Mouse (Mus musculus): ENCODE results near the gene Rbms3. TPM values are rescaled to one million over a fixed set of nuclear protein-coding genes. Genes with fewer than 3 reads are reported as not detected.

Rbms3 gene
- polyA plus RNA-seq, 1 experiment from 2014 or later, result 117 TPM

DNA sequence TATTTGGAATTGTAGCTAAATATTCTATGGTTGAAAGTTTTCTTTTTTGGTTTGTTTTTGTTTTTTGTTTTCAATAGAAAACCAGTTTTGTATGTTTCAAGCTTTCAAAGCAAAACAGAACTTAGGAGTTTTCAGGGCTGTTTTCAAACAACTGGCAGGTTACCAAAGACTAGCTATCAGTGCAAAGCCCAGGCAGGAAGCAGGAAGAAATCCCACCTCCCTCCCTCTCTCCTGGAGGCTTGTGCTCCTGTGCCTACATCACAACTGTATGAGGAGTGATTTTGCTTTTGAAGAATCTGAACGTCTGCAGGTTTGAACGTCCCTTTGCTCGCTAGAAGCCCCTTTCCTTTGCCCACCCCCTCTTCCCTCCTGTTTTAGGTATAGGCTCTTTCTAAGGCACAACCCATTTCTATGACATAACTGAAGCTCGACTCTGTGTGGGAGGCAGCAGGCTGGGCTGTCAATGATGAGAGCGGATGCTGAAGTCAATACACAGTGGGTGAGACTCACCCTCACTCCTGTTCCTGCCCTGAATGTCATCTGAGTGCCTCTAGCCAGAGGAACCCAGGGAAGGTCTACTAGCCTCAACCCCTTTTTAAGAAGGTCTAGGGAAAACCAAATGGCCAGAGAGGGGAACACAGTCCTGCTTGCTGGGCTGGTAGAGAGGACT is 382.3 kb downstream of the Rbms3 start:
- Histone ChIP-seq H3K9ac (peak overlapping the region; percentile 4), H3K4me1 (ENCODE audit: insufficient read depth) (peaks cover 22% of the 10 kb centered on the region), H3K27me3 (ENCODE audit: insufficient read depth, low read length) (no peaks in the 10 kb centered on the region), H3K4me3 (ENCODE audit: low read depth, low read length) (peak overlapping the region; percentile 53), H3K27ac (ENCODE audit: low read depth) (peak overlapping the region; percentile 82), H3K36me3 (ENCODE audit: insufficient read depth) (peaks cover 5% of the 10 kb centered on the region; the same call in 1 of the 2 replicates), H3K4me2 (peak overlapping the region; percentile 69), H3K9me3 (ENCODE audit: low read depth, low read length) (no peaks in the 10 kb centered on the region)
- peak; percentile 38; the same call in 1 of the 2 replicates for ATAC-seq (ENCODE audit: insufficient read depth)
- WGBS, result 2% methylated on average over 5 of the region's 5 CpGs
- TF ChIP-seq CTCF (IDR thresholded peaks at IDR 0.05; ENCODE audit: low read depth), result no peak
- DNase-seq, result peak; percentile 77

DNA sequence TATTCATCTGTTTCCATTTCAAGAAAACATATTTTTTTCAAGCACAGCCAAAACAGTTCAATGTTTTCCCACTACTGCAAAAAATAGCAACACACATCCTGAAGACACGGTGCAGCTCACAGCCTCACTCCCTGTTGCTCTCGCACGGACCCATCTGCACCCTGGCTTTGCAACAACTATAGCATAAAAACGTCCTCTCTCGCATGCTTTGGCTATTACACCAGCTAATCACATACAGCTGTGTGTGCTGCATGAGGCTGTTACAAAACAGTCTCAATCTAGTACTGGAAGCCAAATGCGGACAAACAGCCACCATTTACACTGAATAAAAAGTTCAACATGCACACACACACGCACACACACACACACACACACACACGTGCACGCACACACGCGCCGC is 383.5 kb downstream of the Rbms3 start:
- DNase-seq (peak; percentile 59), ATAC-seq (ENCODE audit: insufficient read depth) (no peak)
- peaks cover 22% of the 10 kb centered on the region for H3K4me1 ChIP-seq (ENCODE audit: insufficient read depth)
- peaks cover 12% of the 10 kb centered on the region; the same call in 1 of the 2 replicates for H3K36me3 ChIP-seq (ENCODE audit: insufficient read depth)
- 0 out of 2 replicates have a peak overlapping the region, but pooled peaks have one; percentile 14 for H3K4me3 ChIP-seq (ENCODE audit: low read depth, low read length)
- H3K9ac ChIP-seq, result no peak overlapping the region
- no peaks in the 10 kb centered on the region for H3K27me3 ChIP-seq (ENCODE audit: insufficient read depth, low read length)
- H3K4me2 ChIP-seq, result peak overlapping the region; percentile 69
- H3K9me3 ChIP-seq (ENCODE audit: low read depth, low read length), result no peaks in the 10 kb centered on the region; the same call in 1 of the 2 replicates
- 60% methylated on average over 12 of the region's 12 CpGs for WGBS
- peak overlapping the region; percentile 82; the same call in 1 of the 2 replicates for H3K27ac ChIP-seq (ENCODE audit: low read depth)
- no peak for TF ChIP-seq CTCF (IDR thresholded peaks at IDR 0.05; ENCODE audit: low read depth)

DNA sequence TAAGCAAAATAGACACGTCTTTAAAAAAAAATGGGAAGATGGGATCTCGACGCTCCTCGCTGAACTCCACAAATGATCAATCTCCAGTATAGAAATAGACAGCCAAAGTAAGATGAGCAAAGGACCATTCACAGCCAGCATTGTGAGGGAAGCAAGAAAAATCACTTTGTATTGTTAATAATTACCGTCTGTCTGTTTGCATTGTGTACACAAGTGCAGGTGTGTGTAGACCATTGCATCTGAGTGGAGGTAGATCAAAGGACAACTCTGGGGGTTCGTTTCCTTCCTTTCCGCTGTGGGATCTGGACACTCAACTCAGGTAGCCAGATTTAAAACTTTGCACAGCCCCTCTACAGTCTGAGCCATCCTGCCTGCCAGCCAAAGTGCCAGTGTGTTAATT is 386.3 kb downstream of the Rbms3 start:
- no peaks in the 10 kb centered on the region; the same call in 1 of the 2 replicates for H3K9me3 ChIP-seq (ENCODE audit: low read depth, low read length)
- H3K4me3 ChIP-seq (ENCODE audit: low read depth, low read length), result no peak overlapping the region
- no peaks in the 10 kb centered on the region for H3K27me3 ChIP-seq (ENCODE audit: insufficient read depth, low read length)
- no peak for DNase-seq
- ATAC-seq (ENCODE audit: insufficient read depth), result no peak
- H3K4me1 ChIP-seq (ENCODE audit: insufficient read depth), result peaks cover 19% of the 10 kb centered on the region
- no peak overlapping the region for H3K4me2 ChIP-seq
- H3K27ac ChIP-seq (ENCODE audit: low read depth), result no peak overlapping the region
- peaks cover 19% of the 10 kb centered on the region; the same call in 1 of the 2 replicates for H3K36me3 ChIP-seq (ENCODE audit: insufficient read depth)
- 64% methylated on average over 7 of the region's 7 CpGs for WGBS
- no peak for TF ChIP-seq CTCF (IDR thresholded peaks at IDR 0.05; ENCODE audit: low read depth)
- no peak overlapping the region for H3K9ac ChIP-seq

DNA sequence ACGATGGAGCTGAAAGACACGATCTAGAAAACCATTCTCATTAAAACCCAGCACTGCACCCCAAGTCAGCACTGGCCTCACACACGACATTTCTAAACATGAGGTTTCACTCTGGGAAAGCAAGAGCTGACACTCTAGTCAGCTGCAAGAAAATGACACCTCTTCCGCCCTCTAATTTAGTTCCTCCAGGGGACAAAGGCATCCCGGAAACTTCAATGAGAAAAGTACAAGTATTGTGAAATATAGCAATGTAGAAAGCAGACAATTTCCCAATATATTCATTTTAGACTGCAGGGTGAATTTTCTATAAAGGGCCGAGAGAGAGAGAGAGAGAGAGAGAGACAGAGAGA is 395.0 kb downstream of the Rbms3 start:
- H3K27ac ChIP-seq (ENCODE audit: low read depth), result no peak overlapping the region
- H3K4me1 ChIP-seq (ENCODE audit: insufficient read depth), result peaks cover 12% of the 10 kb centered on the region
- no peaks in the 10 kb centered on the region for H3K27me3 ChIP-seq (ENCODE audit: insufficient read depth, low read length)
- ATAC-seq (ENCODE audit: insufficient read depth) (no peak), DNase-seq (peak; percentile 44)
- H3K4me2 ChIP-seq, result no peak overlapping the region
- no peak for TF ChIP-seq CTCF (IDR thresholded peaks at IDR 0.05; ENCODE audit: low read depth)
- WGBS, result 52% methylated on average over 6 of the region's 6 CpGs
- no peak overlapping the region for H3K9ac ChIP-seq
- no peak overlapping the region for H3K4me3 ChIP-seq (ENCODE audit: low read depth, low read length)
- H3K9me3 ChIP-seq (ENCODE audit: low read depth, low read length), result no peaks in the 10 kb centered on the region
- peaks cover 6% of the 10 kb centered on the region; the same call in 1 of the 2 replicates for H3K36me3 ChIP-seq (ENCODE audit: insufficient read depth)

DNA sequence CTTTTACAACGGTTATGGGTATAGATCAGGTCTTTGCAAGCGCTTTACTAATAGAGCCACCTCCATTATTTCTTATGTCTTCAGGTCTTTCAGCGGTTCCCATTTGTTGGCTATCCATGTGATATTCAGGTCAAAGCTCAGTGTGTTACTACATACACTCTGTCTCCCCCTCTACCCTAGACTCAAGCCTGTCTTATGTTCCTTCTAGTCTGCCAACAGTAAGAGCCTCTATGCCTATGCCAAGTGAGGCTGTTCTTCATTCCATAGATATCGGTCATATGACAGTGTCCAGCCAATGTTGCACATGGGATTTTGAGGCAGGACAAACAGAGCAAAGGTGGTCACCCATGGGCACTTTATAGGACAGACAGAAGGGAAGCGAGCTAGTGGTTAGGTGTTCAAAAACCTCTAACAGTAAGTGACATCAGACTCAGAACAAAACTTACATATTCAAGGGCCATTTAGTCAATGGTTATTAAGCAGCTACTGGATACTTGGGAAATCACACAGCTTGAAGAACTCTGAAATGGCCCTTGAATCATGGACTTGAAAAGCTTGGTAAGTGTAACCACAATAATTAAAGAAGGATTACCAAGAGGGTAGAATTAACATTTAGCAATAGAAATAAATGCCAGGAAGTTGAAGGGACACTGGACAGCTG is 395.5 kb downstream of the Rbms3 start:
- no peak overlapping the region for H3K27ac ChIP-seq (ENCODE audit: low read depth)
- H3K27me3 ChIP-seq (ENCODE audit: insufficient read depth, low read length), result no peaks in the 10 kb centered on the region
- 89% methylated on average over 5 of the region's 5 CpGs for WGBS
- H3K36me3 ChIP-seq (ENCODE audit: insufficient read depth), result peaks cover 6% of the 10 kb centered on the region; the same call in 1 of the 2 replicates
- no peak overlapping the region for H3K4me2 ChIP-seq
- H3K4me3 ChIP-seq (ENCODE audit: low read depth, low read length), result no peak overlapping the region
- ATAC-seq (ENCODE audit: insufficient read depth) (no peak), DNase-seq (no peak)
- no peak overlapping the region for H3K9ac ChIP-seq
- H3K4me1 ChIP-seq (ENCODE audit: insufficient read depth), result peaks cover 12% of the 10 kb centered on the region
- no peak for TF ChIP-seq CTCF (IDR thresholded peaks at IDR 0.05; ENCODE audit: low read depth)
- H3K9me3 ChIP-seq (ENCODE audit: low read depth, low read length), result no peaks in the 10 kb centered on the region

DNA sequence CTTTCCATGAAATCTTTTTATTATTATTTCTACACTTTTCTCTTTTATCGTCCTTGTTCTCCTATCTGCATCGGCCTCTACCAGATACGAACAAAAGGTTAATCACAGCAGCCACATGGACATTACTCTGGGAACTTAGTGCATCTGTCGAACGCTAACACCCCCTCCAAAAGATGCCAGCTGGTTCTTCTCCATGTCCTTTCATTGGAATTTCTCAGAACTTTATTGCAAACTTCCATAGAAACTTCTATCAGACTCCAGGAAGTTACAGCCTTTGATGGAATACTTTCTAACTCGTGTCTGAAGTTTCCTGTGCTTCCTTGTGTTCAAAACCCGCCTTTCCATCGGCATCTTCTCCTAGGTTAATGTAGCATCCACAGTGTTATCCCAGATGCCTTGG is 407.0 kb downstream of the Rbms3 start:
- ATAC-seq (ENCODE audit: insufficient read depth), result no peak
- no peak overlapping the region for H3K9ac ChIP-seq
- H3K27ac ChIP-seq (ENCODE audit: low read depth), result no peak overlapping the region
- TF ChIP-seq CTCF (IDR thresholded peaks at IDR 0.05; ENCODE audit: low read depth), result no peak
- H3K4me2 ChIP-seq, result no peak overlapping the region
- no peak overlapping the region for H3K4me3 ChIP-seq (ENCODE audit: low read depth, low read length)
- no peaks in the 10 kb centered on the region for H3K4me1 ChIP-seq (ENCODE audit: insufficient read depth)
- H3K27me3 ChIP-seq (ENCODE audit: insufficient read depth, low read length), result no peaks in the 10 kb centered on the region
- WGBS, result 49% methylated on average over 8 of the region's 8 CpGs
- no peak for DNase-seq
- H3K36me3 ChIP-seq (ENCODE audit: insufficient read depth), result peaks cover 26% of the 10 kb centered on the region
- no peaks in the 10 kb centered on the region for H3K9me3 ChIP-seq (ENCODE audit: low read depth, low read length)

DNA sequence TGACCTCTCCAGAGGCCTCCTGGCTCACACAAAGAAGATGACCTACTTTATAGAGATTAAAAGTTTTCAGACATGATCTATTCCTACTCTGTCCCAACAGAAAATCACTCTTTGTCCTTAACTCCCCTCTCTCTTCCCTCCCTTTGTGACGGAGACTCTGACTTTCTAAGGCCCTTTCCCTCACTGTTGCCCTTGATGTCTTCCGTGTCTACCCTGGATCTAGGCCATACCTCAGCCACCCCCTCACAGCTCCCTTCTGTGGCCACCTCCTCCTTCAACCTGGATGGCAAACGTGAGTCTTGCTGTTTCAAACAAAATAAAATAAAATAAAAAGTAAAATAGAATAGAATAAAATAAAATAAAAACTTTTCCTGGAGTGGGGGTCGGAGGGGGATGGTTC is 408.2 kb downstream of the Rbms3 start:
- H3K9me3 ChIP-seq (ENCODE audit: low read depth, low read length), result no peaks in the 10 kb centered on the region
- TF ChIP-seq CTCF (IDR thresholded peaks at IDR 0.05; ENCODE audit: low read depth), result no peak

More for the DNA sequence above, 408.2 kb downstream of the Rbms3 start:
- Histone ChIP-seq H3K4me3 (ENCODE audit: low read depth, low read length) (no peak overlapping the region), H3K27me3 (ENCODE audit: insufficient read depth, low read length) (no peaks in the 10 kb centered on the region), H3K4me1 (ENCODE audit: insufficient read depth) (no peaks in the 10 kb centered on the region), H3K9ac (no peak overlapping the region), H3K4me2 (no peak overlapping the region), H3K36me3 (ENCODE audit: insufficient read depth) (peaks cover 24% of the 10 kb centered on the region), H3K27ac (ENCODE audit: low read depth) (no peak overlapping the region)
- ATAC-seq (ENCODE audit: insufficient read depth) (no peak), DNase-seq (no peak)
- 66% methylated on average over 4 of the region's 4 CpGs for WGBS

Measured in lung, embryonic 14.5 days (tissue).